ENCODE assay signal across 11 mouse cellular contexts in genomic region chr6:52315441-52316412, GRCm38 (mm10). TPM values are rescaled to one million over a fixed set of nuclear protein-coding genes. Genes with fewer than 3 reads are reported as not detected.
DNase-seq lines count a peak whose midpoint lies in the region; ATAC-seq lines count a peak whose summit lies in the region.
"Had no signal": no experiment of that assay in that cellular context is flagged by ENCODE, and none has a peak within 500 bp of the region (broad histone marks: within the 10 kb centered on the region; RNA-seq: fewer than 3 reads in every experiment).

No protein-coding gene starts in this region.

- 9% methylated on average over 27 of the region's 27 CpGs for WGBS in limb, embryonic 10.5 days
- WGBS in stomach, embryonic 14.5 days: 12% methylated on average over 27 of the region's 27 CpGs

- H3K4me1 ChIP-seq in megakaryocyte, embryonic 14.5 days: peaks cover 23% of the 10 kb centered on the region
- H3K4me1 ChIP-seq in limb, embryonic 10.5 days: peaks cover 73% of the 10 kb centered on the region
- peaks cover 5% of the 10 kb centered on the region; the same call in 1 of the 2 replicates for H3K4me1 ChIP-seq in stomach, embryonic 14.5 days (ENCODE audit: control insufficient read depth, insufficient read depth, low read length)

- peak; percentile 18 for DNase-seq in gastrocnemius, postnatal 10 days
- DNase-seq in gastrocnemius, postnatal 25 days: no peak
- peak; percentile 68 for DNase-seq in limb, embryonic 10.5 days (ENCODE audit: low spot score)
- no peak for DNase-seq in cerebellum, adult 18-20 months
- DNase-seq in cerebellum, adult 9-11 months: no peak
- DNase-seq: cerebellum, adult 2 months; liver, postnatal 0 days; thymus, adult 2 months had no signal

- peak overlapping the region; percentile 76 for H3K27ac ChIP-seq in limb, embryonic 10.5 days
- H3K27ac ChIP-seq in stomach, embryonic 14.5 days (ENCODE audit: low read length): no peak overlapping the region

- no peaks in the 10 kb centered on the region for H3K36me3 ChIP-seq in megakaryocyte, embryonic 14.5 days (replicated peaks; ENCODE audit: low read length)
- no peaks in the 10 kb centered on the region for H3K36me3 ChIP-seq in limb, embryonic 10.5 days
- no peaks in the 10 kb centered on the region for H3K36me3 ChIP-seq in stomach, embryonic 14.5 days (ENCODE audit: control insufficient read depth, insufficient read depth, low read length)

- no peak overlapping the region for H3K9ac ChIP-seq in stomach, embryonic 14.5 days (replicated peaks; ENCODE audit: low read depth, low read length)
- H3K9ac ChIP-seq: liver, postnatal 0 days had no signal

- no peaks in the 10 kb centered on the region for H3K9me3 ChIP-seq in megakaryocyte, embryonic 14.5 days
- H3K9me3 ChIP-seq in limb, embryonic 10.5 days (replicated peaks): no peaks in the 10 kb centered on the region
- H3K9me3 ChIP-seq in stomach, embryonic 14.5 days (ENCODE audit: control insufficient read depth, low read depth, low read length): no peaks in the 10 kb centered on the region

- ATAC-seq in megakaryocyte, adult 5-6 weeks (ENCODE audit: poor library complexity, severe bottlenecking): no peak
- ATAC-seq in stomach, embryonic 14.5 days (ENCODE audit: insufficient number of reproducible peaks, insufficient read depth, low FRiP score, low read depth): no peak
- ATAC-seq: liver, postnatal 0 days had no signal

- H3K4me2 ChIP-seq in stomach, embryonic 14.5 days (replicated peaks; ENCODE audit: low read depth, low read length): peak overlapping the region; percentile 47

- H3K27me3 ChIP-seq in megakaryocyte, embryonic 14.5 days (replicated peaks): peaks cover 97% of the 10 kb centered on the region
- H3K27me3 ChIP-seq in limb, embryonic 10.5 days (ENCODE audit: low read depth, poor library complexity, severe bottlenecking): peaks cover 100% of the 10 kb centered on the region
- H3K27me3 ChIP-seq in stomach, embryonic 14.5 days (ENCODE audit: control insufficient read depth, insufficient read depth, low read length): peaks cover 88% of the 10 kb centered on the region

- H3K4me3 ChIP-seq in megakaryocyte, embryonic 14.5 days (replicated peaks): peak overlapping the region; percentile 10
- peak overlapping the region; percentile 46 for H3K4me3 ChIP-seq in limb, embryonic 10.5 days
- peak overlapping the region; percentile 18; the same call in 1 of the 2 replicates for H3K4me3 ChIP-seq in stomach, embryonic 14.5 days (ENCODE audit: low read depth, low read length)

RNA-seq across cellular contexts. Expression of gene Evx1, which starts 2.4 kb away (rescaled TPM):
- total RNA-seq in gastrocnemius, postnatal 10 days (2021): not detected
- total RNA-seq in gastrocnemius, postnatal 25 days (2021): not detected
- polyA plus RNA-seq in megakaryocyte, embryonic 14.5 days (2012; ENCODE audit: insufficient read depth, low replicate concordance): not detected in 2 replicates
- total RNA-seq in megakaryocyte, adult 5-6 weeks (2015): not detected in 2 replicates
- not detected in 2 replicates for total RNA-seq in megakaryocyte, adult 5-6 weeks (2017)
- 1.4 and 3.7 TPM in 2 replicates for polyA plus RNA-seq in limb, embryonic 10.5 days (2016; fragmentation: Nextera tagmentation; extraction: Ambion mirVana)
- polyA plus RNA-seq in stomach, embryonic 14.5 days (2014; fragmentation: Nextera tagmentation; extraction: Ambion mirVana): 0.12 and 0.14 TPM in 2 replicates
- polyA plus RNA-seq: liver, postnatal 0 days; thymus, adult 2 months had no signal

RNA-seq across cellular contexts. Expression of gene Hoxa13, which starts 55.0 kb away (rescaled TPM):
- 1 to 10 TPM; 1.3 to 1.6 TPM for total RNA-seq in gastrocnemius, postnatal 10 days (2021)
- 1 to 10 TPM in 1 of 2 experiments, under 1 TPM in 1; 0.48 to 2.1 TPM for total RNA-seq in gastrocnemius, postnatal 25 days (2021)
- polyA plus RNA-seq in megakaryocyte, embryonic 14.5 days (2012; ENCODE audit: insufficient read depth, low replicate concordance): not detected in 2 replicates
- total RNA-seq in megakaryocyte, adult 5-6 weeks (2015): not detected in 2 replicates
- not detected in 2 replicates for total RNA-seq in megakaryocyte, adult 5-6 weeks (2017)
- polyA plus RNA-seq in limb, embryonic 10.5 days (2016; fragmentation: Nextera tagmentation; extraction: Ambion mirVana): 2.7 and 11.1 TPM in 2 replicates
- not detected in 2 replicates for polyA plus RNA-seq in stomach, embryonic 14.5 days (2014; fragmentation: Nextera tagmentation; extraction: Ambion mirVana)
- polyA plus RNA-seq: cerebellum, adult 2 months; liver, postnatal 0 days; thymus, adult 2 months had no signal

Comparison
In these comparisons a context has a peak if more than half of its experiments do, and no peak if none do; other contexts are left out.
1. DNase-seq: peak in gastrocnemius, postnatal 10 days (single experiment) and limb, embryonic 10.5 days (single experiment); none in gastrocnemius, postnatal 25 days (single experiment), cerebellum, adult 18-20 months (0 of 2) and cerebellum, adult 9-11 months (single experiment).
2. Peak in every context shown above with its lines, with median percentiles within 50 percentile points of each other: H3K4me3 ChIP-seq.